ENCODE assay signal across 15 mouse cellular contexts in genomic region chr13:43787262-43787661, GRCm38 (mm10). TPM values are rescaled to one million over a fixed set of nuclear protein-coding genes. Genes with fewer than 3 reads are reported as not detected.
DNase-seq lines count a peak whose midpoint lies in the region; ATAC-seq lines count a peak whose summit lies in the region.
"Had no signal": no experiment of that assay in that cellular context is flagged by ENCODE, and none has a peak within 500 bp of the region (broad histone marks: within the 10 kb centered on the region; RNA-seq: fewer than 3 reads in every experiment).

No protein-coding gene starts in this region.

- ATAC-seq in limb, embryonic 11.5 days (ENCODE audit: insufficient number of reproducible peaks, low FRiP score, low TSS enrichment, low read depth) = no peak
- ATAC-seq in embryonic facial prominence, embryonic 14.5 days (ENCODE audit: low read depth) = no peak
- no peak for ATAC-seq in kidney, embryonic 15.5 days (replicated peaks; ENCODE audit: low FRiP score)
- no peak for ATAC-seq in frontal cortex, adult (ENCODE audit: low TSS enrichment)
- ATAC-seq: activated CD4-positive, CD25-positive, alpha-beta regulatory T cell, adult 4 months had no signal

- H3K27me3 ChIP-seq in limb, embryonic 11.5 days (ENCODE audit: control insufficient read depth, insufficient read depth, low read length) = peaks cover 5% of the 10 kb centered on the region; the same call in 1 of the 2 replicates
- H3K27me3 ChIP-seq in limb, embryonic 10.5 days (ENCODE audit: low read depth, poor library complexity, severe bottlenecking) = peaks cover 65% of the 10 kb centered on the region
- H3K27me3 ChIP-seq in embryonic facial prominence, embryonic 14.5 days (replicated peaks; ENCODE audit: control insufficient read depth, insufficient read depth, low read length) = peaks cover 9% of the 10 kb centered on the region
- 0 out of 2 replicates have a peak, but pooled peaks cover 4% of the 10 kb centered on the region for H3K27me3 ChIP-seq in kidney, embryonic 15.5 days

- H3K4me2 ChIP-seq in limb, embryonic 11.5 days (ENCODE audit: low read depth, severe bottlenecking) = no peak overlapping the region
- H3K4me2 ChIP-seq in embryonic facial prominence, embryonic 14.5 days (ENCODE audit: low read depth, low read length) = no peak overlapping the region
- H3K4me2 ChIP-seq in kidney, embryonic 15.5 days = peak overlapping the region; percentile 91
- H3K4me2 ChIP-seq: embryonic facial prominence, embryonic 12.5 days had no signal

- H3K4me3 ChIP-seq in limb, embryonic 11.5 days (ENCODE audit: low read depth, low read length) = no peak overlapping the region
- no peak overlapping the region for H3K4me3 ChIP-seq in limb, embryonic 10.5 days
- H3K4me3 ChIP-seq in embryonic facial prominence, embryonic 14.5 days (ENCODE audit: low read depth, low read length) = no peak overlapping the region
- H3K4me3 ChIP-seq in kidney, embryonic 15.5 days (replicated peaks) = peak overlapping the region; percentile 59
- H3K4me3 ChIP-seq: embryonic facial prominence, embryonic 12.5 days; megakaryocyte, embryonic 14.5 days had no signal

- H3K4me1 ChIP-seq in limb, embryonic 11.5 days (ENCODE audit: control insufficient read depth, insufficient read depth, low read length) = peaks cover 13% of the 10 kb centered on the region
- peaks cover 53% of the 10 kb centered on the region for H3K4me1 ChIP-seq in limb, embryonic 10.5 days
- peaks cover 10% of the 10 kb centered on the region; the same call in 1 of the 2 replicates for H3K4me1 ChIP-seq in embryonic facial prominence, embryonic 14.5 days (ENCODE audit: control insufficient read depth, insufficient read depth, low read length)
- H3K4me1 ChIP-seq in kidney, embryonic 15.5 days = peaks cover 56% of the 10 kb centered on the region

- no peak overlapping the region for H3K9ac ChIP-seq in limb, embryonic 11.5 days (ENCODE audit: low read length)
- no peak overlapping the region for H3K9ac ChIP-seq in embryonic facial prominence, embryonic 14.5 days (ENCODE audit: low read depth, low read length)
- H3K9ac ChIP-seq in kidney, embryonic 15.5 days = no peak overlapping the region
- H3K9ac ChIP-seq: embryonic facial prominence, embryonic 12.5 days had no signal

- peak; percentile 38 for DNase-seq in limb, embryonic 11.5 days (ENCODE audit: low spot score)
- no peak for DNase-seq in limb, embryonic 10.5 days (ENCODE audit: low spot score)
- DNase-seq in embryonic facial prominence, embryonic 14.5 days (ENCODE audit: low spot score) = peak; percentile 60
- peak; percentile 81 for DNase-seq in retina, embryonic 14.5 days (ENCODE audit: low spot score)
- no peak for DNase-seq in left cerebral cortex, postnatal 14 days (ENCODE audit: low spot score in 2 of 2)
- DNase-seq in testis, postnatal 10 days (ENCODE audit: low spot score) = no peak
- DNase-seq: cerebellum, adult 2 months; gastrocnemius, postnatal 10 days; liver; thymus, adult 2 months had no signal

- H3K27ac ChIP-seq in limb, embryonic 11.5 days (replicated peaks; ENCODE audit: low read depth, low read length) = no peak overlapping the region
- no peak overlapping the region for H3K27ac ChIP-seq in limb, embryonic 10.5 days
- H3K27ac ChIP-seq in embryonic facial prominence, embryonic 14.5 days (replicated peaks; ENCODE audit: low read depth, low read length) = no peak overlapping the region
- peak overlapping the region; percentile 84; the same call in 1 of the 2 replicates for H3K27ac ChIP-seq in kidney, embryonic 15.5 days
- H3K27ac ChIP-seq: embryonic facial prominence, embryonic 12.5 days had no signal

- H3K9me3 ChIP-seq in limb, embryonic 11.5 days (ENCODE audit: control insufficient read depth, low read length) = no peaks in the 10 kb centered on the region
- no peaks in the 10 kb centered on the region for H3K9me3 ChIP-seq in limb, embryonic 10.5 days (replicated peaks)
- H3K9me3 ChIP-seq in embryonic facial prominence, embryonic 14.5 days (ENCODE audit: control insufficient read depth, low read length) = no peaks in the 10 kb centered on the region
- H3K9me3 ChIP-seq in kidney, embryonic 15.5 days (replicated peaks) = no peaks in the 10 kb centered on the region
- H3K9me3 ChIP-seq: embryonic facial prominence, embryonic 12.5 days; megakaryocyte, embryonic 14.5 days had no signal

- H3K36me3 ChIP-seq in limb, embryonic 11.5 days (ENCODE audit: control insufficient read depth, insufficient read depth, low read length) = no peaks in the 10 kb centered on the region
- no peaks in the 10 kb centered on the region for H3K36me3 ChIP-seq in limb, embryonic 10.5 days
- no peaks in the 10 kb centered on the region for H3K36me3 ChIP-seq in embryonic facial prominence, embryonic 14.5 days (ENCODE audit: control insufficient read depth, insufficient read depth, low read length)
- no peaks in the 10 kb centered on the region for H3K36me3 ChIP-seq in kidney, embryonic 15.5 days
- H3K36me3 ChIP-seq: embryonic facial prominence, embryonic 12.5 days had no signal

- 5% methylated on average over 2 of the region's 2 CpGs for WGBS in limb, embryonic 11.5 days
- 0% methylated on average over 2 of the region's 2 CpGs for WGBS in limb, embryonic 10.5 days
- WGBS in embryonic facial prominence, embryonic 14.5 days = 24% methylated on average over 2 of the region's 2 CpGs
- 17% methylated on average over 2 of the region's 2 CpGs for WGBS in kidney, embryonic 15.5 days

- intact Hi-C loops in left cerebral cortex, postnatal 14 days (cut with DNase I) = no loop called here

RNA-seq across cellular contexts. Expression of gene Cd83, which starts 2.7 kb away (rescaled TPM):
- 8.6 and 8.7 TPM in 2 replicates for polyA plus RNA-seq in limb, embryonic 11.5 days (2014; fragmentation: Nextera tagmentation; extraction: Ambion mirVana)
- 4.2 and 5.0 TPM in 2 replicates for polyA plus RNA-seq in limb, embryonic 10.5 days (2016; fragmentation: Nextera tagmentation; extraction: Ambion mirVana)
- 8.8 and 10.9 TPM in 2 replicates for polyA plus RNA-seq in embryonic facial prominence, embryonic 14.5 days (2014; fragmentation: Nextera tagmentation; extraction: Ambion mirVana)
- polyA plus RNA-seq in kidney, embryonic 15.5 days (2015; fragmentation: Nextera tagmentation; extraction: Ambion mirVana) = 29.4 and 32.4 TPM in 2 replicates
- total RNA-seq in left cerebral cortex, postnatal 14 days (2021) = 1 to 10 TPM; 5.5 to 6.4 TPM

Comparison
In these comparisons a context has a peak if more than half of its experiments do, and no peak if none do; other contexts are left out.
1. DNase-seq: peak in limb, embryonic 11.5 days (single experiment), embryonic facial prominence, embryonic 14.5 days (single experiment) and retina, embryonic 14.5 days (single experiment); none in limb, embryonic 10.5 days (single experiment), left cerebral cortex, postnatal 14 days (0 of 2) and testis, postnatal 10 days (single experiment).